Mouse (Mus musculus) intestine, embryonic 15.5 days (tissue): Measurements from ENCODE around the gene Speer4d. TPM values are rescaled to one million over a fixed set of nuclear protein-coding genes. Genes with fewer than 3 reads are reported as not detected.
"Not testable (repeated sequence)": the region's sequence is repeated elsewhere in the genome, so short reads cannot be mapped to it uniquely, and the experiment has no call there.

Experiments
- ATAC-seq: fragments of 200-750 bp; cut with Nextera tagmentation; 2 replicates; pipeline ENCODE4 v1.8.0; 2017; ENCODE audit warnings: moderate TSS enrichment, moderate library complexity
- H3K27ac ChIP-seq: fragments of 300-500 bp; sonication (generic); 2 replicates; pipeline ENCODE4 v1.5.1; 2015; ENCODE audit warnings: mild to moderate bottlenecking, inconsistent platforms
- H3K27me3 ChIP-seq: fragments of 300-500 bp; sonication (generic); replicated peaks from 2 replicates; pipeline ENCODE4 v1.6.1; 2015; ENCODE audit warnings: inconsistent platforms
- H3K36me3 ChIP-seq: fragments of 300-500 bp; sonication (generic); 2 replicates; pipeline ENCODE4 v1.6.1; 2015; ENCODE audit warnings: inconsistent platforms
- H3K4me1 ChIP-seq: fragments of 300-500 bp; sonication (generic); replicated peaks from 2 replicates; pipeline ENCODE4 v1.6.1; 2015; ENCODE audit warnings: inconsistent platforms
- H3K4me2 ChIP-seq: fragments of 300-500 bp; sonication (generic); replicated peaks from 2 replicates; pipeline ENCODE4 v1.6.1; 2015; ENCODE audit warnings: mild to moderate bottlenecking, inconsistent platforms
- H3K4me3 ChIP-seq: fragments of 300-500 bp; sonication (generic); replicated peaks from 2 replicates; pipeline ENCODE4 v1.5.1; 2015; ENCODE audit warnings: inconsistent platforms
- H3K9ac ChIP-seq: fragments of 300-500 bp; sonication (generic); 2 replicates; pipeline ENCODE4 v1.6.1; 2015; ENCODE audit warnings: inconsistent platforms
- H3K9me3 ChIP-seq: fragments of 300-500 bp; sonication (generic); 2 replicates; pipeline ENCODE4 v1.6.1; 2016; ENCODE audit warnings: inconsistent platforms
- WGBS: fragments of 180-500 bp; shearing (Covaris S2); methylation state at CpG from one replicate; pipeline ENCODE4 v1.1.7; 2015; 5-methylcytosine and 5-hydroxymethylcytosine counted together
- polyA plus RNA-seq: library from polyadenylated mRNA; unstranded; fragments of >200 nt; fragmentation: Nextera tagmentation; extraction: Ambion mirVana; gene quantifications from 2 replicates; pipeline ENCODE4 v1.2.1, GENCODE M21; 2015

Gene Speer4d
- polyA plus RNA-seq = not detected in 2 replicates

GRCm38 (mm10) chr5:15618764-15619163, at the start of gene Speer4d:
Gene Speer4d, plus strand, starts transcription at chr5:15619064.
- H3K9me3 ChIP-seq, H3K27ac ChIP-seq, H3K36me3 ChIP-seq, H3K4me3 ChIP-seq, ATAC-seq, H3K27me3 ChIP-seq, H3K4me1 ChIP-seq, H3K9ac ChIP-seq, H3K4me2 ChIP-seq: not testable (repeated sequence)
- 71% methylated on average over 1 of the region's 1 CpGs for WGBS

GRCm38 (mm10) chr5:15573735-15574134, 45.1 kb upstream of the Speer4d start:
- ATAC-seq = not testable (repeated sequence)

GRCm38 (mm10) chr5:15577033-15577432, 41.8 kb upstream of the Speer4d start, which contains the start of gene Gm21083:
Gene Gm21083, plus strand, starts transcription at chr5:15577333.
- not testable (repeated sequence) for H3K27me3 ChIP-seq, H3K9ac ChIP-seq, H3K36me3 ChIP-seq, H3K9me3 ChIP-seq, H3K4me3 ChIP-seq, H3K27ac ChIP-seq, ATAC-seq, H3K4me1 ChIP-seq, H3K4me2 ChIP-seq
- no CpG with 5 or more reads among the region's 1 CpGs for WGBS

More at GRCm38 (mm10) chr5:15573735-15574134, 45.1 kb upstream of the Speer4d start:
- H3K9me3 ChIP-seq, H3K27me3 ChIP-seq, H3K36me3 ChIP-seq, H3K4me2 ChIP-seq, H3K27ac ChIP-seq, H3K9ac ChIP-seq, H3K4me1 ChIP-seq, H3K4me3 ChIP-seq: not testable (repeated sequence)

GRCm38 (mm10) chr5:15586351-15586750, 32.5 kb upstream of the Speer4d start:
- H3K9ac ChIP-seq, H3K27me3 ChIP-seq, ATAC-seq, H3K9me3 ChIP-seq, H3K4me2 ChIP-seq, H3K4me3 ChIP-seq, H3K36me3 ChIP-seq, H3K4me1 ChIP-seq, H3K27ac ChIP-seq: not testable (repeated sequence)

- not testable (repeated sequence) for ATAC-seq
Observed at GRCm38 (mm10) chr5:15588291-15588690, 30.6 kb upstream of the Speer4d start.

GRCm38 (mm10) chr5:15590635-15591034, 28.2 kb upstream of the Speer4d start:
- 56% methylated on average over 5 of the region's 5 CpGs for WGBS
- not testable (repeated sequence) for H3K9me3 ChIP-seq, ATAC-seq, H3K27ac ChIP-seq, H3K4me2 ChIP-seq, H3K9ac ChIP-seq, H3K36me3 ChIP-seq, H3K27me3 ChIP-seq, H3K4me1 ChIP-seq, H3K4me3 ChIP-seq

More at GRCm38 (mm10) chr5:15588291-15588690, 30.6 kb upstream of the Speer4d start:
- H3K9me3 ChIP-seq, H3K9ac ChIP-seq, H3K27ac ChIP-seq, H3K27me3 ChIP-seq, H3K4me2 ChIP-seq, H3K4me3 ChIP-seq, H3K36me3 ChIP-seq, H3K4me1 ChIP-seq: not testable (repeated sequence)
- 33% methylated on average over 6 of the region's 6 CpGs for WGBS

- not testable (repeated sequence) for H3K4me1 ChIP-seq, H3K4me3 ChIP-seq, H3K9me3 ChIP-seq, H3K4me2 ChIP-seq, H3K36me3 ChIP-seq, H3K27me3 ChIP-seq, H3K27ac ChIP-seq, H3K9ac ChIP-seq
- whole genome bisulfite sequencing = 70% methylated on average over 2 of the region's 2 CpGs
- ATAC-seq = peak; percentile 49; the same call in 1 of the 2 replicates
Observed at GRCm38 (mm10) chr5:15591577-15591976, 27.3 kb upstream of the Speer4d start.

GRCm38 (mm10) chr5:15598831-15599230, 20.0 kb upstream of the Speer4d start:
- H3K4me3 ChIP-seq, H3K4me1 ChIP-seq, H3K9ac ChIP-seq, H3K36me3 ChIP-seq, H3K27ac ChIP-seq, ATAC-seq, H3K27me3 ChIP-seq, H3K9me3 ChIP-seq, H3K4me2 ChIP-seq: not testable (repeated sequence)

GRCm38 (mm10) chr5:15600342-15600741, 18.5 kb upstream of the Speer4d start:
- H3K36me3 ChIP-seq, H3K4me1 ChIP-seq, H3K27me3 ChIP-seq, ATAC-seq, H3K4me2 ChIP-seq, H3K9me3 ChIP-seq, H3K27ac ChIP-seq, H3K4me3 ChIP-seq, H3K9ac ChIP-seq: not testable (repeated sequence)
- 44% methylated on average over 4 of the region's 4 CpGs for WGBS

- H3K27ac ChIP-seq = not testable (repeated sequence)
- 0 out of 2 replicates have a peak, but pooled peaks have one; percentile 43 for ATAC-seq
Observed at GRCm38 (mm10) chr5:15601481-15601880, 17.4 kb upstream of the Speer4d start.

GRCm38 (mm10) chr5:15601960-15602359, 16.9 kb upstream of the Speer4d start:
- not testable (repeated sequence) for H3K4me1 ChIP-seq, H3K9ac ChIP-seq, H3K9me3 ChIP-seq, H3K4me2 ChIP-seq, H3K36me3 ChIP-seq, H3K27me3 ChIP-seq, H3K4me3 ChIP-seq, H3K27ac ChIP-seq
- 74% methylated on average over 3 of the region's 3 CpGs for WGBS
- ATAC-seq = peak; percentile 47; the same call in 1 of the 2 replicates

More at GRCm38 (mm10) chr5:15601481-15601880, 17.4 kb upstream of the Speer4d start:
- H3K4me2 ChIP-seq, H3K9me3 ChIP-seq, H3K9ac ChIP-seq, H3K4me1 ChIP-seq, H3K36me3 ChIP-seq, H3K27me3 ChIP-seq, H3K4me3 ChIP-seq: not testable (repeated sequence)
- WGBS = 58% methylated on average over 5 of the region's 5 CpGs

GRCm38 (mm10) chr5:15602424-15602947, 16.4 kb upstream of the Speer4d start:
- not testable (repeated sequence) for H3K4me3 ChIP-seq, H3K27ac ChIP-seq, H3K36me3 ChIP-seq, H3K4me1 ChIP-seq, H3K4me2 ChIP-seq, H3K9me3 ChIP-seq, ATAC-seq, H3K9ac ChIP-seq, H3K27me3 ChIP-seq
- WGBS = 61% methylated on average over 3 of the region's 3 CpGs

- WGBS = 64% methylated on average over 2 of the region's 2 CpGs
- not testable (repeated sequence) for H3K27ac ChIP-seq, H3K4me2 ChIP-seq, H3K4me1 ChIP-seq, H3K9ac ChIP-seq, H3K4me3 ChIP-seq, H3K9me3 ChIP-seq, H3K36me3 ChIP-seq, H3K27me3 ChIP-seq, ATAC-seq
Observed at GRCm38 (mm10) chr5:15603008-15603407, 15.9 kb upstream of the Speer4d start.
